Mouse (Mus musculus) splenic B cell, adult 2 months (primary cell): ENCODE data around the gene Hist1h4j.

Source experiments
- DNase-seq: peaks from one replicate; pipeline ENCODE4 v3.0.0-alpha.2; 2011; ENCODE audit warnings: low read depth, low spot score
- H3K27me3 ChIP-seq: 2 replicates; pipeline ENCODE4 v1.6.1; 2012; ENCODE audit warnings: mild to moderate bottlenecking, low read length, moderate library complexity, mixed read lengths; ENCODE audit not compliant: control insufficient read depth, poor library complexity, insufficient read depth, severe bottlenecking
- H3K36me3 ChIP-seq: 2 replicates; pipeline ENCODE4 v1.6.1; 2012; ENCODE audit warnings: mild to moderate bottlenecking, low read length, moderate library complexity, mixed read lengths; ENCODE audit not compliant: control insufficient read depth, poor library complexity, insufficient read depth, severe bottlenecking

The Hist1h4j gene

GRCm38 (mm10) chr13:21783734-21784161 is 48.9 kb downstream of the Hist1h4j start:
- DNase-seq: peak; percentile 67
- no peaks in the 10 kb centered on the region for H3K27me3 ChIP-seq
- no peaks in the 10 kb centered on the region for H3K36me3 ChIP-seq

GRCm38 (mm10) chr13:21784311-21784710 is 49.4 kb downstream of the Hist1h4j start:
- DNase-seq: no peak
- Histone ChIP-seq H3K36me3 (no peaks in the 10 kb centered on the region), H3K27me3 (no peaks in the 10 kb centered on the region)
